Mouse (Mus musculus) MEL (cell line): Measurements from ENCODE around the gene Ptger3. TPM values are rescaled to one million over a fixed set of nuclear protein-coding genes. Genes with fewer than 3 reads are reported as not detected.

Source experiments
- DNase-seq: peaks from one replicate; pipeline ENCODE4 v3.0.0; 2011; ENCODE audit warnings: low read depth, low spot score
- H3K27ac ChIP-seq: 2 replicates; pipeline ENCODE4 v1.5.1; 2012; ENCODE audit warnings: low read depth, mild to moderate bottlenecking, control low read depth, low read length, moderate library complexity; ENCODE audit not compliant: control insufficient read depth
- H3K27me3 ChIP-seq, 2 experiments: fragments of 150-350 bp in 1 of 2; sonication (generic) in 1 of 2; 2 replicates each; pipeline ENCODE4 v1.6.1; 2012; ENCODE audit warnings: low read length in 2 of 2, mild to moderate bottlenecking in 2 of 2, improper control_type of control experiment in 1 of 2, moderate library complexity in 1 of 2; ENCODE audit not compliant: insufficient read depth in 2 of 2, control insufficient read depth in 1 of 2
- H3K36me3 ChIP-seq, 2 experiments: 2 replicates each; pipeline ENCODE4 v1.6.1; 2012 to 2014; ENCODE audit warnings: low read length in 2 of 2, improper control_type of control experiment in 1 of 2, inconsistent platforms in 1 of 2, mild to moderate bottlenecking in 1 of 2; ENCODE audit not compliant: insufficient read depth in 2 of 2, control insufficient read depth in 1 of 2
- H3K4me1 ChIP-seq, 2 experiments: fragments of 150-350 bp in 1 of 2; sonication (generic) in 1 of 2; 2 replicates each; pipeline ENCODE4 v1.6.1; 2012; ENCODE audit warnings: low read length in 2 of 2, improper control_type of control experiment in 1 of 2, mild to moderate bottlenecking in 1 of 2; ENCODE audit not compliant: insufficient read depth in 2 of 2, control insufficient read depth in 1 of 2
- H3K4me3 ChIP-seq, 2 experiments: fragments of 150-350 bp in 1 of 2; sonication (generic) in 1 of 2; 2 replicates each; pipeline ENCODE4 v1.5.1; 2012; ENCODE audit warnings: low read depth in 2 of 2, low read length in 2 of 2, mild to moderate bottlenecking in 2 of 2, moderate library complexity in 2 of 2, control low read depth in 1 of 2, improper control_type of control experiment in 1 of 2; ENCODE audit not compliant: control insufficient read depth in 1 of 2, insufficient read depth in 1 of 2
- H3K79me2 ChIP-seq: 2 replicates; pipeline ENCODE4 v1.6.1; 2012; ENCODE audit warnings: mild to moderate bottlenecking, low read length, moderate library complexity; ENCODE audit not compliant: control insufficient read depth, poor library complexity, insufficient read depth
- H3K9ac ChIP-seq: 2 replicates; pipeline ENCODE4 v1.6.1; 2012; ENCODE audit warnings: low read depth, mild to moderate bottlenecking, control low read depth, low read length, moderate library complexity; ENCODE audit not compliant: control insufficient read depth, poor library complexity, severe bottlenecking
- H3K9me3 ChIP-seq: fragments of 150-350 bp; sonication (generic); replicated peaks from 2 replicates; pipeline ENCODE4 v1.6.1; 2012; ENCODE audit warnings: mild to moderate bottlenecking, low read length, improper control_type of control experiment, moderate library complexity; ENCODE audit not compliant: insufficient read depth
- BHLHE40 ChIP-seq: IDR thresholded peaks from 2 replicates; pipeline ENCODE4 v1.6.1; 2012; ENCODE audit warnings: low read depth, mild to moderate bottlenecking, inconsistent platforms, low read length, improper control_type of control experiment, borderline replicate concordance
- CHD1 ChIP-seq: IDR thresholded peaks from 2 replicates; pipeline ENCODE4 v1.6.1; 2012; ENCODE audit warnings: low read depth, mild to moderate bottlenecking, inconsistent platforms, low read length, improper control_type of control experiment
- CHD2 ChIP-seq: IDR thresholded peaks from 2 replicates; pipeline ENCODE4 v1.6.1; 2011; ENCODE audit warnings: low read length, improper control_type of control experiment
- CTCF ChIP-seq, 3 experiments: IDR thresholded peaks in 2 of 3; conservative IDR thresholded peaks in 1 of 3; 2 replicates each; pipeline ENCODE4 v1.5.1; 2011 to 2012; ENCODE audit warnings: low read length in 3 of 3, low read depth in 2 of 3, mild to moderate bottlenecking in 2 of 3, improper control_type of control experiment in 1 of 3, inconsistent platforms in 1 of 3, mixed read lengths in 1 of 3, moderate library complexity in 1 of 3; ENCODE audit not compliant: control insufficient read depth in 1 of 3, insufficient read depth in 1 of 3, poor library complexity in 1 of 3, severe bottlenecking in 1 of 3
- ETS1 ChIP-seq: IDR thresholded peaks from 2 replicates; pipeline ENCODE4 v1.6.1; 2012; ENCODE audit warnings: low read depth, mild to moderate bottlenecking, inconsistent platforms, low read length, improper control_type of control experiment, moderate library complexity
- GABPA ChIP-seq: IDR thresholded peaks from 2 replicates; pipeline ENCODE4 v1.6.1; 2012; ENCODE audit warnings: low read depth, mild to moderate bottlenecking, inconsistent platforms, low read length, improper control_type of control experiment, moderate library complexity
- GATA1 ChIP-seq: IDR thresholded peaks from 2 replicates; pipeline ENCODE4 v1.6.1; 2011; ENCODE audit warnings: low read depth, low read length, improper control_type of control experiment
- HCFC1 ChIP-seq: IDR thresholded peaks from 2 replicates; pipeline ENCODE4 v1.6.1; 2012; ENCODE audit warnings: low read depth, mild to moderate bottlenecking, inconsistent platforms, low read length, improper control_type of control experiment, moderate library complexity
- JUND ChIP-seq: IDR thresholded peaks from 2 replicates; pipeline ENCODE4 v1.6.1; 2011; ENCODE audit warnings: low read depth, mild to moderate bottlenecking, improper control_type of control experiment, low read length
- KAT2A ChIP-seq: conservative IDR thresholded peaks from 2 replicates; pipeline ENCODE4 v1.6.1; 2012; ENCODE audit warnings: low read depth, low read length, improper control_type of control experiment, inconsistent platforms
- MAX ChIP-seq: IDR thresholded peaks from 2 replicates; pipeline ENCODE4 v1.6.1; 2011; ENCODE audit warnings: low read length, improper control_type of control experiment
- MAZ ChIP-seq: IDR thresholded peaks from 2 replicates; pipeline ENCODE4 v1.6.1; 2012; ENCODE audit warnings: low read depth, mild to moderate bottlenecking, inconsistent platforms, low read length, improper control_type of control experiment
- MXI1 ChIP-seq: IDR thresholded peaks from 2 replicates; pipeline ENCODE4 v1.6.1; 2011; ENCODE audit warnings: mild to moderate bottlenecking, low read depth, low read length, improper control_type of control experiment
- MYC ChIP-seq: IDR thresholded peaks from 2 replicates; pipeline ENCODE4 v1.6.1; 2011; ENCODE audit warnings: low read depth, mild to moderate bottlenecking, low read length, improper control_type of control experiment, moderate library complexity
- NRF1 ChIP-seq: IDR thresholded peaks from 2 replicates; pipeline ENCODE4 v1.6.1; 2014; ENCODE audit warnings: low read depth, mild to moderate bottlenecking, inconsistent platforms, low read length, improper control_type of control experiment, moderate library complexity; ENCODE audit not compliant: poor library complexity, insufficient read depth, severe bottlenecking
- POLR2A ChIP-seq, 2 experiments: IDR thresholded peaks; 2 replicates each; pipeline ENCODE4 v1.6.1; 2011 to 2012; ENCODE audit warnings: low read length in 2 of 2, mild to moderate bottlenecking in 2 of 2, control low read depth in 1 of 2, improper control_type of control experiment in 1 of 2, low read depth in 1 of 2, moderate library complexity in 1 of 2; ENCODE audit not compliant: control insufficient read depth in 1 of 2, insufficient read depth in 1 of 2, poor library complexity in 1 of 2
- POLR2AphosphoS5 ChIP-seq: IDR thresholded peaks from 2 replicates; pipeline ENCODE4 v1.6.1; 2012; ENCODE audit warnings: low read depth, borderline replicate concordance, mild to moderate bottlenecking, inconsistent platforms, low read length, moderate library complexity, mixed read lengths
- RAD21 ChIP-seq: IDR thresholded peaks from 2 replicates; pipeline ENCODE4 v1.6.1; 2011; ENCODE audit warnings: mild to moderate bottlenecking, low read depth, low read length, improper control_type of control experiment
- RCOR1 ChIP-seq: IDR thresholded peaks from 2 replicates; pipeline ENCODE4 v1.6.1; 2012; ENCODE audit warnings: low read depth, mild to moderate bottlenecking, inconsistent platforms, low read length, improper control_type of control experiment
- SMC3 ChIP-seq: IDR thresholded peaks from 2 replicates; pipeline ENCODE4 v1.6.1; 2011; ENCODE audit warnings: low read depth, low read length, improper control_type of control experiment
- TAL1 ChIP-seq: IDR thresholded peaks from 2 replicates; pipeline ENCODE4 v1.6.1; 2012; ENCODE audit warnings: mild to moderate bottlenecking, inconsistent platforms, low read length, moderate library complexity, mixed read lengths
- TBP ChIP-seq: IDR thresholded peaks from 2 replicates; pipeline ENCODE4 v1.8.0; 2011; ENCODE audit warnings: low read depth, low read length, improper control_type of control experiment
- TCF12 ChIP-seq: IDR thresholded peaks from 2 replicates; pipeline ENCODE4 v1.6.1; 2014; ENCODE audit warnings: low read depth, mild to moderate bottlenecking, inconsistent platforms, low read length, improper control_type of control experiment, moderate library complexity
- UBTF ChIP-seq: IDR thresholded peaks from 2 replicates; pipeline ENCODE4 v1.6.1; 2012; ENCODE audit warnings: low read depth, mild to moderate bottlenecking, inconsistent platforms, low read length, improper control_type of control experiment, moderate library complexity, borderline replicate concordance; ENCODE audit not compliant: insufficient read depth
- USF2 ChIP-seq, 2 experiments: IDR thresholded peaks; 2 replicates each; pipeline ENCODE4 v1.6.1; 2011 to 2012; ENCODE audit warnings: improper control_type of control experiment in 2 of 2, low read length in 2 of 2, borderline replicate concordance in 1 of 2, inconsistent platforms in 1 of 2, low read depth in 1 of 2, mild to moderate bottlenecking in 1 of 2; ENCODE audit not compliant: insufficient read depth in 1 of 2
- ZC3H11A ChIP-seq: IDR thresholded peaks from 2 replicates; pipeline ENCODE4 v1.6.1; 2012; ENCODE audit warnings: low read depth, mild to moderate bottlenecking, inconsistent platforms, low read length, improper control_type of control experiment
- ZKSCAN1 ChIP-seq: IDR thresholded peaks from 2 replicates; pipeline ENCODE4 v1.6.1; 2012; ENCODE audit warnings: low read depth, mild to moderate bottlenecking, inconsistent platforms, low read length, improper control_type of control experiment, moderate library complexity
- ZMIZ1 ChIP-seq: IDR thresholded peaks from 2 replicates; pipeline ENCODE4 v1.6.1; 2012; ENCODE audit warnings: low read depth, mild to moderate bottlenecking, inconsistent platforms, low read length, improper control_type of control experiment, moderate library complexity
- polyA plus RNA-seq, 2 experiments: library from polyadenylated mRNA; stranded (reverse) in 1 of 2; unstranded in 1 of 2; fragments of >175 nt in 1 of 2; fragments of >200 nt in 1 of 2; gene quantifications; 2 replicates each; pipeline versions ENCODE4 v1.2.1 to v1.2.4; 2012; ENCODE audit warnings: low replicate concordance in 2 of 2, low read depth in 1 of 2; ENCODE audit not compliant: insufficient read length in 2 of 2, insufficient read depth in 1 of 2, missing spikeins in 1 of 2
- total RNA-seq: library from RNA; depleted of rRNA; stranded (reverse); fragments of 300-350 nt; gene quantifications from 2 replicates; pipeline ENCODE4 v1.2.3, GENCODE M21; 2012; rRNA removed

Ptger3 gene
- total RNA-seq (5.2 and 6.8 TPM in 2 replicates), polyA plus RNA-seq (1 to 10 TPM in 1 of 2 experiments, not detected in 1; 7.0 TPM)

DNA sequence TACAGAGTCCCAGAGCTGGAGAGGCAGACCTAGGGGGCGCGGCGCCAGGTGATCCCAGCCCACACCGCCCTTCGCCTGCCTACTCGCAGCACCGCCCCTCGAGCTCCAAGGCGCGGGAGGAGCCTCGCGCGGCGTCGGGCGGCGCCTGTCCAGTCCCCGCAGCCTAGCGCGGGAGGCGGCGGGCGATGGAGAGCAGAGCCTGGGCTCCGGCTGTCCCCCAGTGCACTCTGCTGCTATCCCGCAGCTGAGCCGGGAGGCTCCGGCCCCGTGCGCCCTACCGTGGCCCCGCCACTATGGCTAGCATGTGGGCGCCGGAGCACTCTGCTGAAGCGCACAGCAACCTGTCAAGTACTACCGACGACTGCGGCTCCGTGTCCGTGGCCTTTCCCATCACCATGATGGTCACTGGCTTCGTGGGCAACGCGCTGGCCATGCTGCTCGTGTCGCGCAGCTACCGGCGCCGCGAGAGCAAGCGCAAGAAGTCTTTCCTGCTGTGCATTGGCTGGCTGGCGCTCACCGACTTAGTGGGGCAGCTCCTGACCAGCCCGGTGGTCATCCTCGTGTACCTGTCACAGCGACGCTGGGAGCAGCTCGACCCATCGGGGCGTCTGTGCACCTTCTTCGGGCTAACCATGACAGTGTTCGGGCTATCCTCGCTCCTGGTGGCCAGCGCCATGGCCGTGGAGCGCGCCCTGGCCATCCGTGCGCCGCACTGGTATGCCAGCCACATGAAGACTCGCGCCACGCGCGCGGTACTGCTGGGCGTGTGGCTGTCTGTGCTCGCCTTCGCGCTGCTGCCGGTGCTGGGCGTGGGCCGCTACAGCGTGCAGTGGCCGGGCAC is at the start of gene Ptger3:
Gene Ptger3, plus strand, starts transcription at position 168 of the 841 bp plus-strand sequence.
- H3K79me2 ChIP-seq, result no peaks in the 10 kb centered on the region
- DNase-seq, result peak; percentile 62

DNA sequence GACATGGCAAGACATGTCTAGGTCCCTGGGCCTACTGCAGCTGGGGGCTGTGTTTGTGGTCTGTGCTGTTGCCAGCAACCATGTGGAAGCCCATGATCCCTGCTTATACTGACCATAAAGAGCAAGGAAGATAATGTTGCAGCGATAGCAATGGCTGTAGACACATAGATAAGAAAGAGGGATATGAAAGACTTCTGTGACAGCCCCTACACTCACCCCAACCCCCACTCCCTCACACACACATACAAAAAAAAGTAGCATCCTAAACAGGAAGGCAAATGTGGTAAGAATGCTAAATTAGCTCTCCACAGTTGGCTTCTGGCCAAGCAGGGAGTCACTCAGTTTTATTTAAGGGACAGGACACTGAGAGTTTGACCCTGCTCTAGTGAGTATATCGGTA is 48.7 kb upstream of the Ptger3 start:
- no peak overlapping the region for H3K9ac ChIP-seq
- peak; percentile 60 for DNase-seq
- no peaks in the 10 kb centered on the region for H3K9me3 ChIP-seq
- H3K36me3 ChIP-seq, result peaks cover 0 to 4% of the 10 kb centered on the region in 2 experiments; a peak in 2 of 4 replicates
- H3K4me3 ChIP-seq, result no peak overlapping the region
- peaks cover 2 to 8% of the 10 kb centered on the region in 2 experiments; a peak in 3 of 4 replicates for H3K4me1 ChIP-seq
- H3K27me3 ChIP-seq, result no peaks in the 10 kb centered on the region; a peak in 1 of 4 replicates
- no peaks in the 10 kb centered on the region for H3K79me2 ChIP-seq
- H3K27ac ChIP-seq, result no peak overlapping the region
- no peak for TF ChIP-seq HCFC1
- TF ChIP-seq JUND, result no peak
- no peak for TF ChIP-seq POLR2A (IDR thresholded peaks at IDR 0.05; ENCODE audit: control insufficient read depth in 1 of 2, insufficient read depth in 1 of 2, low read depth in 1 of 2, low read length in 2 of 2, poor library complexity in 1 of 2)
- TF ChIP-seq ETS1, result peak; percentile 70
- TF ChIP-seq UBTF, result no peak
- TF ChIP-seq TBP, result no peak
- no peak for TF ChIP-seq CHD1
- TF ChIP-seq MXI1, result no peak; the same call in 1 of the 2 replicates
- no peak for TF ChIP-seq ZKSCAN1
- no peak for TF ChIP-seq RAD21
- TF ChIP-seq CTCF (IDR thresholded peaks at IDR 0.05 in 2 of 3, conservative IDR thresholded peaks at IDR 0.05 in 1 of 3; ENCODE audit: control insufficient read depth in 1 of 3, insufficient read depth in 1 of 3, low read depth in 2 of 3, low read length in 3 of 3, poor library complexity in 1 of 3, severe bottlenecking in 1 of 3), result no peak
- TF ChIP-seq GABPA, result no peak
- TF ChIP-seq TAL1, result peak; percentile 59
- no peak for TF ChIP-seq KAT2A
- no peak for TF ChIP-seq CHD2
- no peak for TF ChIP-seq MAZ
- TF ChIP-seq USF2 (IDR thresholded peaks at IDR 0.05; ENCODE audit: borderline replicate concordance in 1 of 2, insufficient read depth in 1 of 2, low read depth in 1 of 2, low read length in 2 of 2), result no peak
- TF ChIP-seq SMC3, result no peak
- TF ChIP-seq MYC, result no peak
- TF ChIP-seq TCF12, result peak; percentile 91
- no peak for TF ChIP-seq POLR2AphosphoS5
- TF ChIP-seq RCOR1, result no peak
- TF ChIP-seq NRF1, result no peak
- no peak for TF ChIP-seq ZC3H11A
- TF ChIP-seq MAX, result no peak
- TF ChIP-seq ZMIZ1, result no peak
- TF ChIP-seq BHLHE40, result no peak

More for the DNA sequence above, at the start of gene Ptger3:
- peak within 1 kb of the TSS; percentile 44 for H3K9ac ChIP-seq
- H3K4me3 ChIP-seq, result peak within 1 kb of the TSS; percentile 44 to 53
- TF ChIP-seq GATA1, result no peak
- TF ChIP-seq MAZ, result no peak
- TF ChIP-seq SMC3, result peak; percentile 15; the same call in 1 of the 2 replicates
- peak in 1 of 2 experiments; percentile 30; a peak in 1 of 4 replicates for TF ChIP-seq POLR2A (IDR thresholded peaks at IDR 0.05; ENCODE audit: control insufficient read depth in 1 of 2, insufficient read depth in 1 of 2, low read depth in 1 of 2, low read length in 2 of 2, poor library complexity in 1 of 2)
- TF ChIP-seq ZC3H11A, result 0 out of 2 replicates have a peak, but pooled peaks have one; percentile 4
- TF ChIP-seq MXI1, result no peak
- H3K36me3 ChIP-seq, result no peaks in the 10 kb centered on the region
- H3K4me1 ChIP-seq, result peaks cover 0 to 2% of the 10 kb centered on the region in 2 experiments; a peak in 2 of 4 replicates
- no peaks in the 10 kb centered on the region for H3K9me3 ChIP-seq
- peaks cover 2 to 8% of the 10 kb centered on the region in 2 experiments; a peak in 3 of 4 replicates for H3K27me3 ChIP-seq
- H3K27ac ChIP-seq, result no peak within 1 kb of the TSS
